Comparison of ENCODE assay signal across 33 mouse cellular contexts in the genomic region with DNA sequence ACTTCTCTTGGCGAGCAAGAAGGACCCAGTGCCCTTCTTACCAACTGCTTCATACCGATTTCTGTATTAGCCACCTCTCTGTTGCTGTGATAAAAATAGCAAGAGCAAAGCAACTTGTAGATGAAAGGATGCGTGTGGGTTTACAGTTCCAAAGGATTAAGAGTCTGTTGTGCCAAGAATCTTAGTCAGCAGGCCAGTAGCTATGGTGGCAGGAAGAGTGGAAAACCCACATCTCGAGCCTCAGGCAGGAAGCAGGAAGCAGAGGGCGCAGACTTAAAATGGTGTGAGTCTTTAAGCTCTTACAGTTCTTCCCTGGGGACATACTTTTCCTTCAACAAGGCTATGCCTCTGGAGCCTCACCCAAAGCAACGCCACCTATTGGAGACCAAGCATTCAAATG. TPM values are rescaled to one million over a fixed set of nuclear protein-coding genes. Genes with fewer than 3 reads are reported as not detected.
DNase-seq lines count a peak whose midpoint lies in the region; ATAC-seq lines count a peak whose summit lies in the region.
"Had no signal": no experiment of that assay in that cellular context is flagged by ENCODE, and none has a peak within 500 bp of the region (broad histone marks: within the 10 kb centered on the region; RNA-seq: fewer than 3 reads in every experiment).

No protein-coding gene starts in this region.

- peak; percentile 27; the same call in 1 of the 2 replicates for ATAC-seq in frontal cortex, adult (ENCODE audit: low TSS enrichment)
- ATAC-seq: forebrain, embryonic 15.5 days; hindbrain, postnatal 0 days; inflammation-experienced regulatory T-cells, adult 6 months had no signal

- DNase-seq in frontal cortex, postnatal 36 days (ENCODE audit: low spot score in 2 of 2), result no peak
- peak; percentile 45 for DNase-seq in right cerebral cortex, adult 18-20 months
- no peak for DNase-seq in right cerebral cortex, postnatal 36 days (ENCODE audit: low spot score in 2 of 2)
- peak; percentile 23 for DNase-seq in 3134 (ENCODE audit: extremely low read depth, insufficient read length, low spot score)
- DNase-seq in brain, adult 2 months (ENCODE audit: low read depth, low spot score), result peak; percentile 65
- no peak for DNase-seq in urinary bladder, adult 2 months (ENCODE audit: low spot score)
- no peak for DNase-seq in layer of hippocampus, adult 18-20 months (ENCODE audit: low spot score in 2 of 2)
- DNase-seq: adrenal gland, postnatal 10 days; adrenal gland, postnatal 36 days; cerebellum, adult 11 months; cerebellum, adult 2 months; cerebellum, adult 9-11 months; cerebellum, postnatal 25 days; embryo, embryonic 11 days; gastrocnemius, adult 2 months; gastrocnemius, postnatal 14 days; heart, adult 11 months; heart, postnatal 10 days; heart, postnatal 36 days had no signal

RNA-seq across cellular contexts. Expression of a gene that starts 1.1 kb away (rescaled TPM):
- polyA plus RNA-seq in urinary bladder, adult 2 months (2012; rRNA removed), result not detected in 2 replicates
- total RNA-seq in layer of hippocampus, adult 18-20 months (2021), result under 1 TPM; 0.66 to 0.67 TPM
- total RNA-seq: adrenal gland, adult 18-20 months; adrenal gland, postnatal 10 days; gastrocnemius, adult 2 months; gastrocnemius, postnatal 14 days; gastrocnemius, postnatal 4 days; heart, postnatal 36 days had no signal
- polyA plus RNA-seq: embryonic facial prominence, embryonic 13.5 days; erythroblast, embryonic 14.5 days; heart, embryonic 12.5 days; inflammation-experienced regulatory T-cells, adult 6 months had no signal

RNA-seq across cellular contexts. Expression of a gene that starts 13.9 kb away (rescaled TPM):
- polyA plus RNA-seq in urinary bladder, adult 2 months (2012; rRNA removed), result not detected in 2 replicates
- not detected for total RNA-seq in layer of hippocampus, adult 18-20 months (2021)
- total RNA-seq: adrenal gland, adult 18-20 months; adrenal gland, postnatal 10 days; adrenal gland, postnatal 36 days; gastrocnemius, adult 2 months; gastrocnemius, postnatal 14 days; gastrocnemius, postnatal 4 days; heart, postnatal 10 days; heart, postnatal 36 days; hindbrain, postnatal 0 days had no signal
- polyA plus RNA-seq: embryonic facial prominence, embryonic 10.5 days; embryonic facial prominence, embryonic 13.5 days; forebrain, embryonic 12.5 days; forebrain, embryonic 15.5 days; heart, embryonic 12.5 days; heart, embryonic 15.5 days; hindbrain, embryonic 11.5 days; hindbrain, postnatal 0 days; inflammation-experienced regulatory T-cells, adult 6 months had no signal

RNA-seq across cellular contexts. Expression of a gene that starts 24.1 kb away (rescaled TPM):
- 95.2 and 104 TPM in 2 replicates for polyA plus RNA-seq in urinary bladder, adult 2 months (2012; rRNA removed)
- 100 to 1,000 TPM; 151 to 155 TPM for total RNA-seq in layer of hippocampus, adult 18-20 months (2021)

RNA-seq across cellular contexts. Expression of a gene that starts 33.4 kb away (rescaled TPM):
- not detected in 2 replicates for polyA plus RNA-seq in urinary bladder, adult 2 months (2012; rRNA removed)
- total RNA-seq in layer of hippocampus, adult 18-20 months (2021), result not detected
- total RNA-seq: adrenal gland, adult 18-20 months; adrenal gland, postnatal 10 days; adrenal gland, postnatal 36 days; gastrocnemius, adult 2 months; gastrocnemius, postnatal 14 days; heart, postnatal 10 days; heart, postnatal 36 days had no signal
- polyA plus RNA-seq: cerebellum, adult 2 months; embryonic facial prominence, embryonic 10.5 days; embryonic facial prominence, embryonic 13.5 days; erythroblast, embryonic 14.5 days; forebrain, embryonic 12.5 days; forebrain, embryonic 15.5 days; heart, embryonic 12.5 days; heart, embryonic 15.5 days; hindbrain, embryonic 11.5 days; hindbrain, embryonic 14.5 days; hindbrain, postnatal 0 days; inflammation-experienced regulatory T-cells, adult 6 months had no signal

RNA-seq across cellular contexts. Expression of a gene that starts 35.3 kb away (rescaled TPM):
- not detected in 2 replicates for polyA plus RNA-seq in urinary bladder, adult 2 months (2012; rRNA removed)
- under 1 TPM; 0.53 to 0.57 TPM for total RNA-seq in layer of hippocampus, adult 18-20 months (2021)
- total RNA-seq: adrenal gland, adult 18-20 months; adrenal gland, postnatal 10 days; adrenal gland, postnatal 36 days; gastrocnemius, adult 2 months; gastrocnemius, postnatal 14 days; heart, postnatal 10 days; heart, postnatal 36 days; hindbrain, postnatal 0 days had no signal
- polyA plus RNA-seq: erythroblast, embryonic 14.5 days; heart, embryonic 12.5 days; inflammation-experienced regulatory T-cells, adult 6 months had no signal

Comparison
In these comparisons a context has a peak if more than half of its experiments do, and no peak if none do; other contexts are left out.
1. DNase-seq: peak in right cerebral cortex, adult 18-20 months (single experiment), 3134 (single experiment) and brain, adult 2 months (single experiment); none in frontal cortex, postnatal 36 days (0 of 2), right cerebral cortex, postnatal 36 days (0 of 2), urinary bladder, adult 2 months (single experiment) and layer of hippocampus, adult 18-20 months (0 of 2).